Mouse (Mus musculus): ENCODE measurements at regions not wholly inside any gene's neighbourhood (a gene's known extent, or its start where the extent isn't known, plus 50 kb on each side); places are given as distances from the start of the nearest gene placed in this dataset.
"Not testable (repeated sequence)": the region's sequence is repeated elsewhere in the genome, so short reads cannot be mapped to it uniquely, and the experiment has no call there.

GRCm38 (mm10) chr15:14815556-14815955 is 1642.1 kb upstream of the Cdh6 start:
- DNase-seq (ENCODE audit: low spot score): no peak

DNA sequence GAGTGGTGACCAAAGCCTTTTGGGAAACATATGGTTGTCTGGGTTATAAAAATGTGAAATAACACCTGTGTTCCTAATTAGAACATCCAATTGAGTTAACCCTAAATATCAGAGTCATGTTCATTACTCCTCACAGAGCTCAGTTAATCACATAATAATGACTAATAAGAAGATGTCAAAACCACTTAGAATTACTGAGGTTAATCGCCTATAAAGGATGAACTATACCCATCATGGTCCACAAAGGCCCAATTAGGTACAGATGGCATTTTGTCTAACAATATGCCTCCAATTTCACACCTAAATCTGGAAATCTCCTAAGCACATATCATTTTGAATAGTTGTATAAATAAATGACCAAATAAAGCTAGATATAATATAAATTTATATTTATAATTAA is 1633.4 kb upstream of the Cdh6 start:
- DNase-seq (ENCODE audit: low spot score): no peak

DNA sequence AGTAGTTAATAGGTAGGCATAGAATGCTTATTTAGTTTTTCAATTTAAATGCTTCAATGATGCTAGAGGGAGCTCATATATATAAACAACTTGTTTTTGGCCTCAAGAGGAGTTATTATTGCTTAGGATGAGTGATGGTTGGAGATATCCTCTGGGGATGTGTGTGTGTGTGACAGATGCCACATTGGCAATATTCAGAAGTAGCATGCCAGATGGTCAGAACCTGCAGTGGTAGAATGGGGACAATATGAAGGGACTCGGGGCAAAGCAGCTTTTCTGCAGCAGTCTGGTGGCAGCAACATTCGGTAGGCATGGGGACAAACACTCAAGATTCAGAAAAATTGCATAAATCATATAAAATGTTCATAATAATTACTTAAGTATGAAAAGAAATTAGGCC is 1621.7 kb upstream of the Cdh6 start:
- no peak for DNase-seq (ENCODE audit: low spot score)

GRCm38 (mm10) chr15:14780727-14781126 is 1607.3 kb upstream of the Cdh6 start:
- no peak for DNase-seq (ENCODE audit: low spot score)

- DNase-seq (ENCODE audit: low spot score): no peak
These were observed 1568.3 kb upstream of the Cdh6 start for GRCm38 (mm10) chr15:14741733-14742132.

- DNase-seq (ENCODE audit: low spot score): not testable (repeated sequence)
These were observed 1524.5 kb upstream of the Cdh6 start for GRCm38 (mm10) chr15:14697925-14698324.

- no peak for DNase-seq (ENCODE audit: low spot score)
These were observed 1523.0 kb upstream of the Cdh6 start for GRCm38 (mm10) chr15:14696481-14696880.

DNA sequence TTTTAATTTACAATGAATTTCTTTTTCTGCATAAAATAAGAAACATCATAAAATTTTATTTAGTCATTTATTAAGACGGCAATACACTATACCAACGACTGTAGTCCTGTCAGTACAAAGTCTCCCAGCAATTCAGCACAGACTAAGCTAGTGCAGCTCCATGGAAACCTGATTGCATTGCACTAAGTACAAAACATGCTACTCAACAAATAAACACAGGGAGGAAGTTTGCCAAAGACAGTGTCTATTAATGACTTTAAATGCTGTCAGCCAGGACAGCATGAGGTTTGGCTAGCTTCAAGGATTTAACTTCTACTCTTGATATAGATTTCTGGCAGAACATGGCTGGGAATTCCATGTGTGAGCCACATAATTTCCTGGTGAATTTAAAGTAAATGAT is 1515.7 kb upstream of the Cdh6 start:
- DNase-seq (ENCODE audit: low spot score): no peak

- no peak for DNase-seq (ENCODE audit: low spot score)
These were observed 1468.8 kb upstream of the Cdh6 start for GRCm38 (mm10) chr15:14642291-14642690.

DNA sequence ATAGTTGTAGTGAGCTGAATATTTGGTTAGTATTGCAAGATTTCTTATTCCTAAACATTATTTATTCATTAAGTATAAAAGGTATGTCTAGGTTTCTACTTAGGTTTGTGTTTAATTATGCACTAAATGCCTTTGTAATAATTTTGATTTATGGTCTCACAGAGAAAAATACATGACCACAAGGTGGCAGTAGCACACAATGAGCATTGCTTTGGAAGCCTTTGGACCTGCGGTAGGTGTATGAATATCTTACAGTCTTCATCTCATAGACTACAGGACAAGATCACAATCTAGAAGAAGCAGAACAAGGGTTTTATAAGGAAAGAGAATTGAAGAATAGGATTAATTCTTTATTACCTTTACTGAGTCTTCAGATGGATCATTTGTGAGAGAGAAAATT is 1455.0 kb upstream of the Cdh6 start:
- DNase-seq (ENCODE audit: low spot score): peak; percentile 73

DNA sequence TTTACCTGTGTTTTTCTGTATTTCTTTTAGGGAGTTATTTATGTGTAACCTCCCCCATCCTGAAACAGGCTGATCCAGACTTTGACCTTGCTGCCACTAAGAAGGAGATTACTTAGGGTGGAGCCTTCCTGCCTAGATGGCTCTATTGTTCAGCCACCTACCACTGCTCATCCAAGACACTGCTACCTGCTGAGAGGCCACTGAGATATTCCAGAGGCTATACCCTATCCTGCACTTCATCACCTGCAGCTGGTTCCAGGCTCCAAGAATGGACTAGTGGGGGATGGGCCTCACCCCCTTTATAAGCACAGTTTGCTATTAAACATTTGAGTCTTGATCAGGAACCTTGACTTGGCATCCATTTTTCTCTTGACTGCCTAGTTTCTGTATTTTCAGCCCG is 1433.2 kb upstream of the Cdh6 start:
- DNase-seq (ENCODE audit: low spot score): no peak
